Mouse (Mus musculus): ENCODE results near the gene Tagap1. TPM values are rescaled to one million over a fixed set of nuclear protein-coding genes. Genes with fewer than 3 reads are reported as not detected.

The Tagap1 gene
- 10 to 100 TPM; 32.6 to 33.5 TPM for polyA plus RNA-seq (2017; shearing (Covaris generic))

GRCm38 (mm10) chr17:6960776-6961175 is at the start of gene Tagap1:
Gene Tagap1 (minus strand): TSS chr17:6961156.

GRCm38 (mm10) chr17:6978287-6979248 is 17.6 kb upstream of the Tagap1 start, which contains the start of gene Gm49721:
Gene Gm49721 (plus strand): TSS chr17:6978904.

GRCm38 (mm10) chr17:6970334-6970733 is 9.4 kb upstream of the Tagap1 start, which contains the start of gene Rnaset2b:
Gene Rnaset2b (plus strand): TSS chr17:6970634.

GRCm38 (mm10) chr17:6947984-6948768 is 12.8 kb downstream of the Tagap1 start, which contains the start of gene Rsph3b:
Gene Rsph3b (minus strand): TSS chr17:6948682.

Other genes starting within 250 kb of the Tagap1 start
- gene Ezr, start 178.4 kb downstream of the Tagap1 start, polyA plus RNA-seq (2017; shearing (Covaris generic)) = 100 to 1,000 TPM; 209 to 289 TPM
- gene Rsph3b, start 12.5 kb downstream of the Tagap1 start, polyA plus RNA-seq (2017; shearing (Covaris generic)) = 10 to 100 TPM; 26.6 to 35.1 TPM
- gene Rnaset2b, start 9.5 kb upstream of the Tagap1 start, polyA plus RNA-seq (2017; shearing (Covaris generic)) = 1,000 to 10,000 TPM; 1,040 to 1,460 TPM
- gene Gm49721, start 17.7 kb upstream of the Tagap1 start, polyA plus RNA-seq (2017; shearing (Covaris generic)) = under 1 TPM; 0.53 to 0.93 TPM
- gene Gm1604a, start 64.4 kb upstream of the Tagap1 start, polyA plus RNA-seq (2017; shearing (Covaris generic)) = not detected
- 1 to 10 TPM in 1 of 2 experiments, under 1 TPM in 1; 0.61 to 1.9 TPM for gene Rps6ka2, start 209.0 kb upstream of the Tagap1 start, polyA plus RNA-seq (2017; shearing (Covaris generic))

All from activated CD4-positive, CD25-positive, alpha-beta regulatory T cell (primary cell).